Mouse (Mus musculus) myocyte (in vitro differentiated cells): ENCODE data around the gene Ccnd3. TPM values are rescaled to one million over a fixed set of nuclear protein-coding genes. Genes with fewer than 3 reads are reported as not detected.

Source experiments
- H3K27me3 ChIP-seq: one replicate; pipeline ENCODE4 v1.6.1; 2011; ENCODE audit not compliant: control insufficient read depth, insufficient read depth, insufficient read length
- H3K36me3 ChIP-seq: one replicate; pipeline ENCODE4 v1.6.1; 2011; ENCODE audit not compliant: control insufficient read depth, insufficient read depth
- H3K4me2 ChIP-seq: one replicate; pipeline ENCODE4 v1.6.1; 2011; ENCODE audit warnings: low read depth, control low read depth
- H3K4me3 ChIP-seq: one replicate; pipeline ENCODE4 v1.5.1; 2011; ENCODE audit warnings: mild to moderate bottlenecking, control low read depth, moderate library complexity
- H3K79me2 ChIP-seq: one replicate; pipeline ENCODE4 v1.6.1; 2011; ENCODE audit not compliant: control insufficient read depth, insufficient read depth
- H3ac ChIP-seq: one replicate; pipeline ENCODE4 v1.6.1; 2011; ENCODE audit not compliant: control insufficient read depth, insufficient read length
- CEBPB ChIP-seq: IDR thresholded peaks from 2 replicates; pipeline ENCODE4 v1.6.1; 2011; ENCODE audit warnings: mild to moderate bottlenecking, moderate library complexity; ENCODE audit not compliant: poor library complexity, insufficient read depth, severe bottlenecking
- E2F4 ChIP-seq: IDR thresholded peaks from one replicate; pipeline ENCODE4 v1.6.1; 2011; ENCODE audit warnings: mild to moderate bottlenecking, control low read depth, moderate library complexity; ENCODE audit not compliant: insufficient read depth
- MAX ChIP-seq: IDR thresholded peaks from one replicate; pipeline ENCODE4 v1.6.1; 2011; ENCODE audit warnings: low read depth, mild to moderate bottlenecking, control low read depth
- MYOD1 ChIP-seq, 3 experiments: IDR thresholded peaks; one replicate each; pipeline ENCODE4 v1.6.1; 2011; ENCODE audit warnings: control low read depth in 2 of 3, low read depth in 2 of 3, mild to moderate bottlenecking in 2 of 3, moderate library complexity in 1 of 3; ENCODE audit not compliant: insufficient read length in 2 of 3, control insufficient read depth in 1 of 3
- MYOG ChIP-seq, 3 experiments: IDR thresholded peaks; one replicate each; pipeline ENCODE4 v1.6.1; 2011; ENCODE audit warnings: control low read depth in 2 of 3, low read depth in 2 of 3, mild to moderate bottlenecking in 2 of 3; ENCODE audit not compliant: insufficient read length in 2 of 3, control insufficient read depth in 1 of 3, insufficient read depth in 1 of 3
- POLR2A ChIP-seq: IDR thresholded peaks from one replicate; pipeline ENCODE4 v1.6.1; 2011; ENCODE audit warnings: low read depth, mild to moderate bottlenecking, control low read depth, moderate library complexity; ENCODE audit not compliant: insufficient read length
- POLR2AphosphoS2 ChIP-seq: IDR thresholded peaks from one replicate; pipeline ENCODE4 v1.6.1; 2011; ENCODE audit warnings: low read depth, control low read depth; ENCODE audit not compliant: insufficient read length
- REST ChIP-seq: IDR thresholded peaks from one replicate; pipeline ENCODE4 v1.6.1; 2011; ENCODE audit warnings: mild to moderate bottlenecking, control low read depth, moderate library complexity; ENCODE audit not compliant: insufficient read depth, insufficient read length
- SRF ChIP-seq: IDR thresholded peaks from one replicate; pipeline ENCODE4 v1.6.1; 2011; ENCODE audit warnings: low read depth; ENCODE audit not compliant: control insufficient read depth, insufficient read length
- TCF12 ChIP-seq: IDR thresholded peaks from one replicate; pipeline ENCODE4 v1.6.1; 2011; ENCODE audit warnings: mild to moderate bottlenecking, control low read depth; ENCODE audit not compliant: poor library complexity, insufficient read depth, severe bottlenecking
- TCF3 ChIP-seq: IDR thresholded peaks from one replicate; pipeline ENCODE4 v1.6.1; 2011; ENCODE audit warnings: low read depth, control low read depth; ENCODE audit not compliant: insufficient read length
- USF1 ChIP-seq: IDR thresholded peaks from one replicate; pipeline ENCODE4 v1.6.1; 2011; ENCODE audit warnings: low read depth, mild to moderate bottlenecking, control low read depth, moderate library complexity
- polyA plus RNA-seq: library from polyadenylated mRNA; unstranded; fragments of >200 nt; fragmentation: generic; extraction: Trizol; gene quantifications from one replicate; pipeline ENCODE4 v1.2.1, GENCODE M21; 2012; ENCODE audit warnings: missing spikeins

Gene Ccnd3
- polyA plus RNA-seq, 1 experiment, result 858 TPM

GRCm38 (mm10) chr17:47588517-47588916, 83.7 kb downstream of the Ccnd3 start:
- Histone ChIP-seq H3K4me3 (no peak overlapping the region), H3K36me3 (no peaks in the 10 kb centered on the region), H3ac (no peak overlapping the region), H3K79me2 (no peaks in the 10 kb centered on the region), H3K4me2 (no peak overlapping the region), H3K27me3 (no peaks in the 10 kb centered on the region)
- no peak for TF ChIP-seq SRF
- TF ChIP-seq MYOG (IDR thresholded peaks at IDR 0.05; ENCODE audit: control insufficient read depth in 1 of 3, insufficient read depth in 1 of 3, insufficient read length in 2 of 3, low read depth in 2 of 3), result no peak
- TF ChIP-seq POLR2A, result no peak
- no peak for TF ChIP-seq CEBPB
- no peak for TF ChIP-seq TCF3
- no peak for TF ChIP-seq MYOD1 (IDR thresholded peaks at IDR 0.05; ENCODE audit: control insufficient read depth in 1 of 3, insufficient read length in 2 of 3, low read depth in 2 of 3)
- no peak for TF ChIP-seq E2F4
- TF ChIP-seq MAX, result no peak
- TF ChIP-seq USF1, result no peak

GRCm38 (mm10) chr17:47591073-47591472, 86.2 kb downstream of the Ccnd3 start:
- Histone ChIP-seq H3K79me2 (peaks cover 15% of the 10 kb centered on the region), H3K36me3 (no peaks in the 10 kb centered on the region), H3K27me3 (no peaks in the 10 kb centered on the region), H3K4me2 (no peak overlapping the region), H3ac (no peak overlapping the region), H3K4me3 (no peak overlapping the region)
- TF ChIP-seq TCF3, result no peak

GRCm38 (mm10) chr17:47593215-47593853, 88.5 kb downstream of the Ccnd3 start:
- TF ChIP-seq TCF3, result no peak
- TF ChIP-seq REST, result no peak
- TF ChIP-seq SRF, result no peak
- peak; percentile 88 for TF ChIP-seq POLR2A
- no peak for TF ChIP-seq E2F4
- peak in 1 of 3 experiments; percentile 29 for TF ChIP-seq MYOG (IDR thresholded peaks at IDR 0.05; ENCODE audit: control insufficient read depth in 1 of 3, insufficient read depth in 1 of 3, insufficient read length in 2 of 3, low read depth in 2 of 3)
- TF ChIP-seq CEBPB, result no peak
- TF ChIP-seq MYOD1 (IDR thresholded peaks at IDR 0.05; ENCODE audit: control insufficient read depth in 1 of 3, insufficient read length in 2 of 3, low read depth in 2 of 3), result peak in 1 of 3 experiments; percentile 12
- TF ChIP-seq TCF12, result no peak
- peak; percentile 93 for TF ChIP-seq POLR2AphosphoS2
- no peak for TF ChIP-seq USF1
- Histone ChIP-seq H3K4me2 (peak overlapping the region; percentile 98), H3K79me2 (peaks cover 23% of the 10 kb centered on the region), H3K36me3 (peaks cover 5% of the 10 kb centered on the region), H3K4me3 (peak overlapping the region; percentile 100), H3ac (peak overlapping the region; percentile 97), H3K27me3 (no peaks in the 10 kb centered on the region)

- peak overlapping the region; percentile 100 for H3K4me3 ChIP-seq
- peaks cover 5% of the 10 kb centered on the region for H3K36me3 ChIP-seq
- peak overlapping the region; percentile 97 for H3ac ChIP-seq
- peak overlapping the region; percentile 81 for H3K4me2 ChIP-seq
- peaks cover 23% of the 10 kb centered on the region for H3K79me2 ChIP-seq
- no peak for TF ChIP-seq MYOD1 (IDR thresholded peaks at IDR 0.05; ENCODE audit: control insufficient read depth in 1 of 3, insufficient read length in 2 of 3, low read depth in 2 of 3)
- TF ChIP-seq MAX, result no peak
- TF ChIP-seq POLR2A, result no peak
- TF ChIP-seq E2F4, result no peak
- no peak for TF ChIP-seq REST
- TF ChIP-seq MYOG (IDR thresholded peaks at IDR 0.05; ENCODE audit: control insufficient read depth in 1 of 3, insufficient read depth in 1 of 3, insufficient read length in 2 of 3, low read depth in 2 of 3), result no peak
- H3K27me3 ChIP-seq, result no peaks in the 10 kb centered on the region
These were observed 89.0 kb downstream of the Ccnd3 start for GRCm38 (mm10) chr17:47593854-47594182.

- H3K4me2 ChIP-seq, result peak overlapping the region; percentile 81
- H3K36me3 ChIP-seq, result peaks cover 9% of the 10 kb centered on the region
- peak overlapping the region; percentile 100 for H3K4me3 ChIP-seq
- no peaks in the 10 kb centered on the region for H3K27me3 ChIP-seq
- no peak for TF ChIP-seq TCF12
- peak; percentile 30 for TF ChIP-seq POLR2AphosphoS2
- peak; percentile 39 for TF ChIP-seq POLR2A
- peak overlapping the region; percentile 97 for H3ac ChIP-seq
- peaks cover 23% of the 10 kb centered on the region for H3K79me2 ChIP-seq
These were observed 89.5 kb downstream of the Ccnd3 start for GRCm38 (mm10) chr17:47594183-47594968.
